Mouse (Mus musculus) CH12.LX (cell line): Measurements from ENCODE around the gene 1700018B08Rik. TPM values are rescaled to one million over a fixed set of nuclear protein-coding genes. Genes with fewer than 3 reads are reported as not detected.
A peak's percentile ranks its signal among the peaks of the same experiment; 100 is the strongest.

Source experiments
- DNase-seq: peaks from one replicate; pipeline ENCODE4 v3.0.0-alpha.2; 2013; ENCODE audit errors: extremely low read depth
- H3K27ac ChIP-seq: 2 replicates; pipeline ENCODE4 v1.5.1; 2012; ENCODE audit warnings: low read depth, mild to moderate bottlenecking, control low read depth, moderate library complexity; ENCODE audit not compliant: insufficient read depth
- H3K27me3 ChIP-seq: replicated peaks from 2 replicates; pipeline ENCODE3; 2012; ENCODE audit warnings: inconsistent platforms
- H3K36me3 ChIP-seq, 2 experiments: replicated peaks in 1 of 2; 2 replicates each; pipeline versions ENCODE3 to v1.6.1; 2012; ENCODE audit warnings: inconsistent platforms in 1 of 2, low read length in 1 of 2, mild to moderate bottlenecking in 1 of 2, mixed read lengths in 1 of 2, moderate library complexity in 1 of 2; ENCODE audit not compliant: control insufficient read depth in 1 of 2, insufficient read depth in 1 of 2
- H3K4me1 ChIP-seq, 2 experiments: 2 replicates each; pipeline ENCODE4 v1.6.1; 2012; ENCODE audit warnings: inconsistent platforms in 1 of 2, moderate library complexity in 1 of 2; ENCODE audit not compliant: insufficient read depth in 2 of 2, control insufficient read depth in 1 of 2
- H3K4me2 ChIP-seq: 2 replicates; pipeline ENCODE4 v1.6.1; 2012; ENCODE audit warnings: low read depth, mild to moderate bottlenecking, control low read depth; ENCODE audit not compliant: poor library complexity, insufficient read depth, severe bottlenecking
- H3K4me3 ChIP-seq, 3 experiments: fragments of 150-350 bp in 1 of 3; sonication (generic) in 1 of 3; replicated peaks in 1 of 3; 2 replicates each; pipeline versions ENCODE3 to v1.5.1; 2011 to 2012; ENCODE audit warnings: low read depth in 2 of 3, low read length in 2 of 3, mild to moderate bottlenecking in 2 of 3, moderate library complexity in 2 of 3, control low read depth in 1 of 3, improper control_type of control experiment in 1 of 3, inconsistent platforms in 1 of 3, mixed read lengths in 1 of 3; ENCODE audit not compliant: poor library complexity in 1 of 3
- H3K79me2 ChIP-seq: replicated peaks from 2 replicates; pipeline ENCODE4 v1.6.1; 2012; ENCODE audit warnings: mild to moderate bottlenecking, moderate library complexity; ENCODE audit not compliant: control insufficient read depth, poor library complexity, insufficient read depth, severe bottlenecking; ENCODE audit errors: extremely low read depth
- H3K9ac ChIP-seq: 2 replicates; pipeline ENCODE4 v1.6.1; 2012; ENCODE audit warnings: low read depth, mild to moderate bottlenecking, control low read depth, moderate library complexity; ENCODE audit not compliant: insufficient read depth
- H3K9me3 ChIP-seq: replicated peaks from 2 replicates; pipeline ENCODE3; 2012; ENCODE audit warnings: low read length, inconsistent platforms, mixed read lengths
- BHLHE40 ChIP-seq: IDR thresholded peaks from 2 replicates; pipeline ENCODE4 v1.6.1; 2011; ENCODE audit warnings: mild to moderate bottlenecking, low read depth, low read length, improper control_type of control experiment
- CHD1 ChIP-seq: IDR thresholded peaks from 2 replicates; pipeline ENCODE4 v1.6.1; 2012; ENCODE audit warnings: low read depth, low read length, improper control_type of control experiment, inconsistent platforms
- CHD2 ChIP-seq: IDR thresholded peaks from 2 replicates; pipeline ENCODE4 v1.6.1; 2011; ENCODE audit warnings: low read length, improper control_type of control experiment
- CTCF ChIP-seq, 2 experiments: IDR thresholded peaks in 1 of 2; conservative IDR thresholded peaks in 1 of 2; 2 replicates each; pipeline ENCODE4 v1.5.1; 2011 to 2012; ENCODE audit warnings: low read depth in 2 of 2, low read length in 2 of 2, improper control_type of control experiment in 1 of 2, inconsistent platforms in 1 of 2, mild to moderate bottlenecking in 1 of 2, moderate library complexity in 1 of 2
- E2F4 ChIP-seq: IDR thresholded peaks from 2 replicates; pipeline ENCODE4 v1.6.1; 2011; ENCODE audit warnings: low read depth, low read length, improper control_type of control experiment; ENCODE audit not compliant: insufficient replicate concordance
- ELF1 ChIP-seq: IDR thresholded peaks from 2 replicates; pipeline ENCODE4 v1.6.1; 2014; ENCODE audit warnings: low read depth, mild to moderate bottlenecking, inconsistent platforms, low read length, improper control_type of control experiment
- EP300 ChIP-seq: IDR thresholded peaks from 2 replicates; pipeline ENCODE4 v1.6.1; 2011; ENCODE audit warnings: low read length, improper control_type of control experiment
- ETS1 ChIP-seq: conservative IDR thresholded peaks from 2 replicates; pipeline ENCODE4 v1.6.1; 2012; ENCODE audit warnings: low read depth, mild to moderate bottlenecking, inconsistent platforms, low read length, improper control_type of control experiment, moderate library complexity
- GABPA ChIP-seq: IDR thresholded peaks from 2 replicates; pipeline ENCODE4 v1.6.1; 2012; ENCODE audit warnings: low read depth, low read length, improper control_type of control experiment, inconsistent platforms; ENCODE audit not compliant: insufficient replicate concordance
- HCFC1 ChIP-seq: IDR thresholded peaks from 2 replicates; pipeline ENCODE4 v1.6.1; 2012; ENCODE audit warnings: low read depth, mild to moderate bottlenecking, inconsistent platforms, low read length, improper control_type of control experiment
- JUN ChIP-seq: IDR thresholded peaks from 2 replicates; pipeline ENCODE4 v1.6.1; 2011; ENCODE audit warnings: low read depth, mild to moderate bottlenecking, low read length, improper control_type of control experiment, moderate library complexity; ENCODE audit not compliant: insufficient read depth
- JUND ChIP-seq: conservative IDR thresholded peaks from 2 replicates; pipeline ENCODE4 v1.6.1; 2011; ENCODE audit warnings: low read depth, low read length, improper control_type of control experiment
- KAT2A ChIP-seq: IDR thresholded peaks from 2 replicates; pipeline ENCODE4 v1.6.1; 2012; ENCODE audit warnings: low read length, improper control_type of control experiment, inconsistent platforms; ENCODE audit not compliant: insufficient replicate concordance
- MAFK ChIP-seq: IDR thresholded peaks from 2 replicates; pipeline ENCODE4 v1.6.1; 2011; ENCODE audit warnings: low read length, improper control_type of control experiment; ENCODE audit not compliant: insufficient replicate concordance
- MAX ChIP-seq: IDR thresholded peaks from 2 replicates; pipeline ENCODE4 v1.6.1; 2011; ENCODE audit warnings: low read length, improper control_type of control experiment
- MAZ ChIP-seq: IDR thresholded peaks from 2 replicates; pipeline ENCODE4 v1.6.1; 2012; ENCODE audit warnings: low read depth, mild to moderate bottlenecking, inconsistent platforms, low read length, improper control_type of control experiment, moderate library complexity
- MEF2A ChIP-seq: IDR thresholded peaks from 2 replicates; pipeline ENCODE4 v1.6.1; 2014; ENCODE audit warnings: low read depth, mild to moderate bottlenecking, inconsistent platforms, low read length, improper control_type of control experiment, borderline replicate concordance
- MXI1 ChIP-seq: IDR thresholded peaks from 2 replicates; pipeline ENCODE4 v1.6.1; 2011; ENCODE audit warnings: mild to moderate bottlenecking, low read depth, low read length, improper control_type of control experiment
- MYC ChIP-seq: IDR thresholded peaks from 2 replicates; pipeline ENCODE4 v1.6.1; 2011; ENCODE audit warnings: low read depth, mild to moderate bottlenecking, improper control_type of control experiment, low read length
- NELFE ChIP-seq: IDR thresholded peaks from 2 replicates; pipeline ENCODE4 v1.6.1; 2011; ENCODE audit warnings: low read depth, low read length, improper control_type of control experiment
- NRF1 ChIP-seq: IDR thresholded peaks from 2 replicates; pipeline ENCODE4 v1.6.1; 2014; ENCODE audit warnings: low read depth, mild to moderate bottlenecking, inconsistent platforms, low read length, improper control_type of control experiment, moderate library complexity
- PAX5 ChIP-seq: IDR thresholded peaks from 2 replicates; pipeline ENCODE4 v1.6.1; 2012; ENCODE audit warnings: low read length, inconsistent platforms, mixed read lengths
- POLR2A ChIP-seq: IDR thresholded peaks from 2 replicates; pipeline ENCODE4 v1.6.1; 2011; ENCODE audit warnings: low read depth, mild to moderate bottlenecking, improper control_type of control experiment, low read length
- POLR2AphosphoS2 ChIP-seq: IDR thresholded peaks from 2 replicates; pipeline ENCODE4 v1.6.1; 2011; ENCODE audit warnings: low read depth, low read length, improper control_type of control experiment
- RAD21 ChIP-seq: IDR thresholded peaks from 2 replicates; pipeline ENCODE4 v1.6.1; 2011; ENCODE audit warnings: low read depth, mild to moderate bottlenecking, low read length, improper control_type of control experiment, moderate library complexity
- RCOR1 ChIP-seq: conservative IDR thresholded peaks from 2 replicates; pipeline ENCODE4 v1.6.1; 2012; ENCODE audit warnings: low read depth, mild to moderate bottlenecking, inconsistent platforms, low read length, improper control_type of control experiment
- SIN3A ChIP-seq: IDR thresholded peaks from 2 replicates; pipeline ENCODE4 v1.6.1; 2012; ENCODE audit warnings: low read length, improper control_type of control experiment, inconsistent platforms
- SMC3 ChIP-seq: IDR thresholded peaks from 2 replicates; pipeline ENCODE4 v1.6.1; 2011; ENCODE audit warnings: low read depth, low read length, improper control_type of control experiment
- TBP ChIP-seq: conservative IDR thresholded peaks from 2 replicates; pipeline ENCODE4 v1.6.1; 2011; ENCODE audit warnings: low read depth, low read length, improper control_type of control experiment
- TCF12 ChIP-seq: IDR thresholded peaks from 2 replicates; pipeline ENCODE4 v1.6.1; 2014; ENCODE audit warnings: low read depth, mild to moderate bottlenecking, inconsistent platforms, low read length, improper control_type of control experiment
- UBTF ChIP-seq: IDR thresholded peaks from 2 replicates; pipeline ENCODE4 v1.6.1; 2012; ENCODE audit warnings: low read depth, mild to moderate bottlenecking, inconsistent platforms, low read length, improper control_type of control experiment, moderate library complexity
- USF1 ChIP-seq: IDR thresholded peaks from 2 replicates; pipeline ENCODE4 v1.6.1; 2014; ENCODE audit warnings: low read depth, mild to moderate bottlenecking, inconsistent platforms, low read length, improper control_type of control experiment
- USF2 ChIP-seq: conservative IDR thresholded peaks from 2 replicates; pipeline ENCODE4 v1.6.1; 2011; ENCODE audit warnings: low read depth, low read length, improper control_type of control experiment
- ZC3H11A ChIP-seq: IDR thresholded peaks from 2 replicates; pipeline ENCODE4 v1.6.1; 2012; ENCODE audit warnings: low read depth, mild to moderate bottlenecking, inconsistent platforms, low read length, improper control_type of control experiment
- ZKSCAN1 ChIP-seq: IDR thresholded peaks from 2 replicates; pipeline ENCODE4 v1.6.1; 2012; ENCODE audit warnings: low read depth, inconsistent platforms, low read length, improper control_type of control experiment, borderline replicate concordance
- ZMIZ1 ChIP-seq: IDR thresholded peaks from 2 replicates; pipeline ENCODE4 v1.6.1; 2012; ENCODE audit warnings: low read depth, mild to moderate bottlenecking, inconsistent platforms, low read length, improper control_type of control experiment
- ZNF384 ChIP-seq: IDR thresholded peaks from 2 replicates; pipeline ENCODE4 v1.6.1; 2012; ENCODE audit warnings: low read depth, low read length, improper control_type of control experiment, inconsistent platforms
- dilution Hi-C: fragments of 300-500 bp; cut with MboI; formaldehyde crosslinking; loops from 2 replicates; pipeline ENCODE4 v1.14.3; 2020; ENCODE audit warnings: low sequenced_read_pairs; ENCODE audit not compliant: extremely low pct_unique_long_range_greater_than_20kb, extremely low pct_ligation_motif_present
- in situ Hi-C: fragments of 300-500 bp; cut with MboI; formaldehyde crosslinking; loops from 3 replicates; pipeline ENCODE4 v1.14.3; 2019; ENCODE audit warnings: low sequenced_read_pairs, low pct_ligation_motif_present, low pct_unique_long_range_greater_than_20kb, mixed read lengths
- polyA plus RNA-seq: library from polyadenylated mRNA; unstranded; fragments of >175 nt; gene quantifications from 2 replicates; pipeline ENCODE4 v1.2.1, GENCODE M21; 2012; ENCODE audit warnings: low read depth; ENCODE audit not compliant: insufficient read length
- total RNA-seq, 2 experiments: library from RNA; depleted of rRNA; stranded (reverse); fragments of 300-350 nt in 1 of 2; fragments of >200 nt in 1 of 2; gene quantifications; 2 replicates each; pipeline ENCODE4 v1.2.3; 2012 to 2014

The 1700018B08Rik gene
- total and polyA plus RNA-seq, 3 experiments, result not detected

DNA sequence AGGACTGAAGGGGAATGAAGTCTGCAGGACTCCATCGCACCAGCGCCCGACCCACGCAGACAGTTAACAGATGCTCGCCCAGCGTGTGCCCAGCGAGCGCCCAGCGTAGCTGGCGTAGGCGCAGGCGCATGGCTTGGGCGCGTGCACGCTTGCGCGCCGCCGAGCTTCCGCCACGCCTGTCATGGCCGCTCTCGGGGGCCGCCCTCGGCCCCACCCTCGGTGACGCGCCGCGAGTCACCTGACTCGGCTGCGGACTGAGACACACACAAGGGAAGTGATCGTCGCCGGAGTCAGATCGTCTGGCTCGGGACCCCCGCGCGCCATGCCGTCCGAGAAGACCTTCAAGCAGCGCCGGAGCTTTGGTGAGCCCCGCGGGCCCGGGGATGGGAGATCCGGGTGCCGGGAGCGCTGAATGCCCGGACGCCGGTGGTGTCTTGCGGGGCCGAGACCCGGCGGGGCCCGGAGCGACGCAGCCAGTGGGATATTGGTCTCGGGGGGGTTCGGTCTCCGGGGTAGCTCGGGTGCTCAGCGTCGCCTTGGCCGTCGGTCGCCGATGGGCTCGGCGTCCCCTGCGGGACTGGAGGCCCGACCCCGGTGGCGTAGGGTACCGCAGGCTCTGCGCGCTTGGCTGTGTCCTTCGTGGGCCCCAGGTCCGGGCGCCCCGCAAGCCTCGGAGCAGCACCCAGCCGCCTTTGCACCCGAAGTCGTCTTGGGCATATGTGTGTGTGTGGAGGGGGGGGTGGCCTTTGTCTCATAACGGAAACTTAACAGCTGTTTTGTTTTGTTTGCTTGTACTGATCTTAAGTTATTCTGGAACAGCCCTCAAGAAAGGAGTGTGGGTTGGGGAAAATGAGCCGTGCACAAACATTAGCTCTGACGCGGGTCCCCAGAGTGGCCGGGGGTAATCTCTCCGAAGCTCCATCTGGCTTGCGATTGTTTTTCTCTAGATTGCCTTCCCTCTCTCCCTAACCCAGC is 46.4 kb upstream of the 1700018B08Rik start, which contains the start of gene Map1lc3b:
Gene Map1lc3b, plus strand, starts transcription at position 159 of the 975 bp plus-strand sequence.
- no peaks in the 10 kb centered on the region for H3K9me3 ChIP-seq
- H3K79me2 ChIP-seq, result peaks cover 25% of the 10 kb centered on the region
- H3K27ac ChIP-seq, result no peak within 1 kb of the TSS
- no peaks in the 10 kb centered on the region for H3K27me3 ChIP-seq
- H3K4me2 ChIP-seq, result peak within 1 kb of the TSS; percentile 69
- in situ Hi-C loops, result loop anchor here (5.0 to 25.0 kb wide), 2 partner anchors 33 to 847 kb away; partner anchors contain the start of genes Cyba and Mvd
- H3K4me1 ChIP-seq, result peaks cover 8 to 30% of the 10 kb centered on the region in 2 experiments; a peak in 3 of 4 replicates
- DNase-seq, result peak; percentile 90
- H3K36me3 ChIP-seq, result peaks cover 23 to 38% of the 10 kb centered on the region in 2 experiments
- dilution Hi-C loops, result no loop called here
- H3K9ac ChIP-seq, result peak within 1 kb of the TSS; percentile 77
- H3K4me3 ChIP-seq, result peak within 1 kb of the TSS; percentile 83 to 91 (median 87)
- peak; percentile 78 for TF ChIP-seq MXI1
- no peak for TF ChIP-seq ZNF384
- TF ChIP-seq ELF1, result peak; percentile 100
- peak; percentile 90 for TF ChIP-seq TCF12
- TF ChIP-seq RCOR1, result peak; percentile 99
- no peak for TF ChIP-seq JUN
- TF ChIP-seq ETS1, result no peak
- TF ChIP-seq JUND, result no peak
- TF ChIP-seq POLR2A, result peak; percentile 89
- TF ChIP-seq ZKSCAN1, result no peak
- TF ChIP-seq TBP, result peak; percentile 84
- peak; percentile 88 for TF ChIP-seq BHLHE40
- TF ChIP-seq USF1, result peak; percentile 88
- peak; percentile 88; the same call in 1 of the 2 replicates for TF ChIP-seq KAT2A
- TF ChIP-seq CTCF (conservative IDR thresholded peaks at IDR 0.05 in 1 of 2, IDR thresholded peaks at IDR 0.05 in 1 of 2; ENCODE audit: low read depth in 2 of 2, low read length in 2 of 2), result no peak
- peak; percentile 94 for TF ChIP-seq HCFC1
- peak; percentile 77 for TF ChIP-seq USF2
- TF ChIP-seq NELFE, result peak; percentile 49; the same call in 1 of the 2 replicates
- TF ChIP-seq GABPA, result peak; percentile 47; the same call in 1 of the 2 replicates
- no peak for TF ChIP-seq CHD2
- TF ChIP-seq NRF1, result peak; percentile 90
- TF ChIP-seq EP300, result no peak
- peak; percentile 45; the same call in 1 of the 2 replicates for TF ChIP-seq MAZ
- TF ChIP-seq CHD1, result no peak
- TF ChIP-seq MAX, result peak; percentile 78; the same call in 1 of the 2 replicates
- peak; percentile 95 for TF ChIP-seq SIN3A
- TF ChIP-seq UBTF, result no peak
- TF ChIP-seq RAD21, result no peak
- TF ChIP-seq MAFK, result no peak
- TF ChIP-seq SMC3, result no peak
- TF ChIP-seq E2F4, result no peak
- TF ChIP-seq PAX5, result no peak
- peak; percentile 70; the same call in 1 of the 2 replicates for TF ChIP-seq MYC
- peak; percentile 32; the same call in 1 of the 2 replicates for TF ChIP-seq POLR2AphosphoS2
- no peak; the same call in 1 of the 2 replicates for TF ChIP-seq ZMIZ1
- no peak for TF ChIP-seq MEF2A
- TF ChIP-seq ZC3H11A, result no peak
